Mouse (Mus musculus) lung, postnatal 4 days (tissue): Measurements from ENCODE around the gene Papln.

ENCODE experiments used
- DNase-seq, 2 experiments: peaks; one replicate each; pipeline ENCODE4 v3.0.0; 2021

Papln gene

DNA sequence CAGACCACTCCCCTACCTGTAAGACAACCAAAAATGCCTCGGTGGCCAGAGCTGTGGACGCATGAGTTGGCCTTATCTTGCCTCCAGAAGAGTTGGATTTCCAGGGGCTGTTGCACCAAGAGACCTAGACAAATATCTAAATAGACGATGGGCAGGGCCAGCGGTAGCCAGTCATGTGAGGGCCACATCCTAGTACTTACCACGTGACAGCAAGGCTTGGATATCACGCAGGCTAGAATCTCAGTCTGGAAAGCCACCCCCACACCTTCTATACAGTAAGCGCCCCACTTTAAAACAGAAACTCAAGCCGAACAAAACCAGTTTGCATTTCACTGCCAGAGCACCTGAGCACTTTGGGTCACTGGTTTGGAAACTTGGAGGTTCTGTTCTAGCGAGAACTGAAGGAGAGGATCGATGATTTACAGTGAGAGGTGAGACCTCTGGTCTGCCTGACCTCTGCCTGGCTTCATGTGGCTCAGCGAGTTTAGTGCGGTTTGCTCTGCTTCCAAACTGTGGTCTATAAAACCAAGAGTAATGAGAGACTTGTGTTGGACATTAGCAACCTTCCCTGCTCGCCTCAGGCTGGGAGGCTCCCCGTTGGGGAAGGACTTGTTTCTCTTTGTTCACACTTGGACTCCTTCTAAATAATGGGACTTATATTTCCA is 4.9 kb downstream of the Papln start:
- DNase-seq: no peak

DNA sequence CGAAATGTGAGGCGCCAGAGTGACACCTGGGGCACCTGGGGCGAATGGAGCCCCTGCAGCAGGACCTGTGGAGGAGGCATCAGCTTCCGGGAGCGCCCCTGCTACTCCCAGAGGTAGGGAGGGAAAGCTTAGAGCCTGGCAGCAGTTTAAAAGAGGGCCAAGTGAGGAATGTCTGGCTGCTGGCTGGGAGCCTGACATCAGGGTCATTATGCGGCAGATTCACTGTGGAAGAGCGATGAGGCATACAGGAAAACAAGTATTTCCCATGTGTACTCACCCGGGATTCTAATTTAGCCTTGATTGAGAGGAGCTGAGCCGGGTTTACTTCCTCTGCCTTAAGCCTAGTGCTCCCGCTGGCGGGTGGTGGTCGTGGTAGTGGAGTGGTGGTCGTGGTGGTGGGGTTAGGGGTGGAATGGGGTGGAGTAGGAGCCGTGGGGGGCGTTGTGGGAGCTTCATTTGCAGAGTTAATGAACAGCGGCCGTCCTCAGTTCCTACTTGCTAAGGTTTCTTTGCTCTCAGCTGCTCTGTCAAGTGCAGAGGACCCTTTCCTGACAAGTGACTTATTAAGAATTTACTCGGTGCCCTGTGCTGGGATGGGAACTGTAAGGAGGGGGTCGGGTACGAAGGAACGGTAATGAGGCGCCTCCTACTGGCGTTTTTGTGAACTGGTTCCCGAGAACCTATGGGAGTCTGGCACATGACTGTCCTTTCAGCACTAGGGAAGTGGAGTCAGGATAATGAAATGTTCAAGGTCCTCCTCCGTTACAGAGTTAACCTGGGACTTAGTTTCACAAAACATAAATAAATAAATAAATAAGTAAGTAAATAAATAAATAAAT is 7.2 kb downstream of the Papln start:
- peak; percentile 50 to 79 for DNase-seq

DNA sequence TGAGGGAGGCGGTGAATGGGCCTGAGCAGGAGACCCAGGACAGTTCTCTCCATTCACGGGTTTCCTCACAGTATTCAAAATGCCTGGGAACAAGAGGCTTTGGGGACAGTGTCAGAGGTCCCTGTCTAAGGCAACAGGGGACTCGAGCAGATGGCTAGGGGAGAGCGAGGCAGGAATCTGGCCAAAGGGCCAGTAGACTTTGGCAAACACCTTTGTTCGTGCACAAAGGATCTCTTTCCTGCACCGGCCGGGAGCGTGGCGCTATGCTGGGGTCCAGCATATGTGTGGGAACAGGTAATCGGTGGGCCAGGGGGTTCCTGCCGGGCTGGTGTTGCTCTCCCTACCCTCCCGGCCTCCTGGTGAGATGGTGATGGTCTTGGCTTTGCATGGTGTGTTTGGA is 12.2 kb downstream of the Papln start:
- DNase-seq: no peak

DNA sequence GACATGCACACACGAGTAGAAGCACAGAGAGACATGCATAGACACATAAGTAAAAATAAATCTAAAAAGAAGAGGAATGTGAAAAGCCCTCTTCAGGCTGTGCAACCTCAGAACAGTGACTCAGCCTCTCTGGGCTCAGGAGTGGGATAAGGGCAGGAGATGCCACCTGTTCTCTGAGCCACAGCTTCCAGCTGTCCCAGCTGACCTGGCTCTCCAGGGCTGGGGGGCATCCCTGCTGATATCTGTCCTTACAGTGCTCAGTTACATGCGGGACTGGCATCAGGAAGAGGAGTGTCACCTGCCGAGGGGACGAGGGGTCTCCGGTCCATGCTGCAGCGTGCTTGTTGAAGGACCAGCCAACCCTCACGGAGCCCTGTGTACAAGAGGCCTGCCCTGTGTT is 13.3 kb downstream of the Papln start:
- DNase-seq: no peak

DNA sequence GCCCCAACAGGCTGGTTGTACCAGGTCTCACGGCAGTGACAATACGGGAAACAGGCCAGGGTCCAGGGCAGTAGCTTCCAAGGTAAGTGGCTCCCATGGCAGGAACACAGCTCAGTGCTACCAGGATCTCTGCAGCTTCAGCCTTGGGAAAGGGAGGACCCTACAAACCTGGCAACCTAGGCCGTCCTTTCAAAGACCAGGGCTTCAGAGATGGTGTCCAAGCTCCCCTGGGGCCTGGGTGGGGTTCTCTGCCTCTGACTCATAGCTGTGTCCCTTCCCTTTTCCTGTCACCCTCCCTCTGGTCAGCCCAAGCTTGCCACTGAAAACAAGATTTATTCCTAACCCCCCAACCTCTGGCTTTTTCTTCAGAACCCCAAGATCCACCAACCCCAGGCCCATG is 16.7 kb downstream of the Papln start:
- no peak for DNase-seq

DNA sequence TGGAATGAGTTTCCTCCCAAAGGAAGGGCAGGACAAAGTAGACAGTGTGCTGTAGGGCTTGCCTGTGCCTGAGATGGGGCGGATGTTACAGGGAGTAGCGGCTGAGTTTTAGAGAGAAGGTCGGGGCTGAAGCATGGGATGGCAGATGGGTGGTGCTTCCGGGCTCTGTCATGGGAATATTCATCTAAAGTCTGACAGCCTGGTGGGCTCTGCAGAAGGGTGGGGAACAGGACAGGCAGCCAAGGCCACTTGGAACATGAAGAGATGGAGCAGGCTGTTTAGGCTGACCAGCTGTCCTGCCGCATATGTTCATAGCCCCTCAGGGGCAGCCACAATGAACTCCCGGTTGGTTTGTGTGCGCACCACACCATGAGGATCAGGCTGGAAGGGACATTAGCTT is 17.8 kb downstream of the Papln start:
- no peak for DNase-seq

DNA sequence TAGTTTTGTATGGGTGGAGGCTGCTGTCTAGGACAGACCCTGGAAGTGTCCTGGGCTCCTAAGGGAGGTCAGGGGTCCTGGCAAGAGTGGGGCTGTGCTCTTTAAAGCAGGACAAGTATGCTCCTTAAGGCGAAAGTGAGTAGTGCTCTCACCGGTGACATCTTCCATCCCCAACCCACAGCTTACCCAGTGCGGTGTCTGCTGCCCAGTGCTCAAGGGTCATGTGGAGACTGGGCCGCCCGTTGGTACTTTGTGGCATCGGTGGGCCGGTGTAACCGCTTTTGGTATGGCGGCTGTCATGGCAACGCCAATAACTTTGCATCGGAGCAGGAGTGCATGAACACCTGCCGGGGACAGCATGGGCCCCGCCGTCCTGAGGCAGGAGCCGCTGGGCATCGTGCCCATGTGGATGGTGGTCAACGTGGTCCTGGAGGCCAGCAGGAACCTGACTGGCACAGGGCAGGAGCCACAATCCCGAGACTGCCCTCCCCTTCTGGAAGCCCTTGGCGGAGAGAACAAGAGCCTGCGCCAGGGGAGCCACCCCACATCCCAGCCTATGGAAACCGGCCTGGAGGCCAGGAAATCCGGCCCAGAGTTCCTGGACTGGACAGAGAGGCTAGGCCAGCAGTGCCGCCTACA is 18.3 kb downstream of the Papln start:
- DNase-seq: no peak

DNA sequence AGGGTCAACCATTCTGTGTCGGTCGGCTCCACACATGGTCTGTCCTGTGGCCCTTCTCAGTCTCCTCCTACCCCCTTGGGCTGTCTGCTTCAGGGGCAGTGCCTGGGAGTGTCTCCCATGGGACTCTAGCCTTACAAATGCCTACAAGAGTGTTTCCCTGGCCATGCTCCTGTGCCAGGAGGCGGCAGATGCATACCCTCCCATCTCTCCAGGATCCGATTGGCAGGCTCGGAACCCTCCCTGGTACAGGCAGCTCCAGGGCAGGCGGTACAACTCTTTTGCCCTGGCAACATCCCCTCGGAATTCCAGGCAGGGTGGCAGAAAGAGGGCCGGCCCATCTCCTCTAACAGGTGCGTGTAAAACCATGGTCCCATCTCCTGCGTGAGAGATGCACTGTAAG is 19.2 kb downstream of the Papln start:
- no peak for DNase-seq

DNA sequence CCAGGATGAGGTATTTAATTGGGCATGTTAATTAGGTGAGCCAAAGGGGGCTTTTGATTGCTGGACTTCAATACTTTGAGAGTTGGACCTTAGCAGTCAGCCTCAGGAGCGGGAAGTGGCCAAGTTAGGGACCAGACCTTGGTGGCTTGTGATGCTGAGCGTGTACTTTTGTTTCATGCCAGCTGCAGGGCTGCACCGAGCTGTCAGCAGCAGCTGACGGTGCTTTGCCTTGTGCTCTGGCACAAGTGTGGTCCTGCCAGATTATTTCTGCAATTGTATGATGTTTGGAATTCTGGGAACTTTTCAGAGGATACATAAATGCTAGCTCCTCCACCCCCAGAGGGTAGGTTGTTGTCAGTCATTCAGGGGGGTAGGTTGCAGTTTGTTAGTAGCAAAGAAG is 21.9 kb downstream of the Papln start:
- DNase-seq: no peak

DNA sequence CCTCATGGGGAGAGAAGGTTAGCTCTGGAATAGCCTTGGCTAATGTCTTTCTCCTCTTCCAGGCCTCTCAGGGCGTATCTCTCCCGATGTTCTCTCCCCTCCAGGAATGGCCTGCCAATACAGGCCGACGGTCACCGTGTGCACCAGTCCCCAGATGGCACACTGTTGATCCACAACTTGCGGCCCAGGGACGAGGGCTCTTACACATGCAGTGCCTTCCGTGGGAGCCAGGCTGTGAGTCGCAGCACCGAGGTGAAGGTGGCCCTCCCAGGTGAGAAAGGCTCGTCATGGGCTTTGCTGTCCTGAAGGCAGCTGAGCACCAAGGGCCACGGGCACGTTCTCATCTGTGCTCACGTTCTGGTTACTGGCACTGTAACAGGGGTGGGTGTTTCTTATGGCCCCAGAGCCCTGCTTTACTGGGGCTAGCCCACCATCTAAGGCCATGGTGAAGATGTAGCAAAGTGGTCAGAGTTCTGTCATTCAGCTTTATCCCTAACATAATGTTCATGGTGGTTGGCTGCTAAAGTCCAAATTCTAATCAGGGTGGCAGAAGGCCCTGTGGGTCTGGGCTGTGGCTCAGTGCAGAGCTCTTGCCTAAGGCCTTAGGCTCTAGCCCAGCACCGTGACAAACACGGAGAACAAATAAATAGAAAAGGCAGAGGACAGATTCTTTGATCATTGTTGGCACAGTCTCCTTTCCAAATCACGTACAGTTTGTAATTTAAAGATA is 25.8 kb downstream of the Papln start:
- DNase-seq: no peak

DNA sequence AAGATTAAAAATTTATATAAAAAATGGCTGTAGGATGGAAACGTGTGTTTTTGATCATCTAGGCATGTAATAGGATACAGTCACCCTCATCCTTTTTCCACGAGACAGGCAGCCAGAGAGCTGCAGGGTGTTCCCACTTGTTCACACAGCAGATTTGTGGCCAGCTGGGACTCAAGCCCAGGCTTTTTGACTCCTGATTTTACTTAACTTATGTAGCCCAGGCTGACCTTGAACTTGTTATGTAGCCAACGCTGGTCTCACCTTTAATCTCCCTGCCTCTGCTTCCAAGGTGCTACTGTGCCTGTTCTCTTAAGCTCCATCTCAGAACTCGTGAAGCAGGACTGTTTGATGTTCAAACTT is 26.3 kb downstream of the Papln start:
- no peak for DNase-seq

DNA sequence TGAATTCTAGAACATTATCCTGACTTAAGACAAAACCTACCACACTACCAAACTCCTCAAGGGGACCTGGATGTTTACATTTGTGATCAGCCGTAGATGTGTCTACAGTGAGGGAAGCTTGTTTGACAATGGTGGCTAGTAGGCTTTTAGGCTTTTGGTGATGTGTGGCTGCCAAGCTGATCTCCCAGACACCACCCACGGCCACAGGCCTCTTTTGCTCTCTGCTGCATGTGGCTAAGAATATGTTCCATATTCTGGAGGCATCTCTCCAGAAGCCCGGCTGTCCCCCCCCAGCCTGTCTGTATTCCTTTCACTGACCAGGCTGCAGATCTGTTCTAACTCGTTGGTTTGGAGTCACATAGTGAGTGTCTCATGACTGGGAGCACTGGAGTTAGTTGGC is 27.3 kb downstream of the Papln start:
- DNase-seq: peak in 1 of 2 experiments; percentile 2

DNA sequence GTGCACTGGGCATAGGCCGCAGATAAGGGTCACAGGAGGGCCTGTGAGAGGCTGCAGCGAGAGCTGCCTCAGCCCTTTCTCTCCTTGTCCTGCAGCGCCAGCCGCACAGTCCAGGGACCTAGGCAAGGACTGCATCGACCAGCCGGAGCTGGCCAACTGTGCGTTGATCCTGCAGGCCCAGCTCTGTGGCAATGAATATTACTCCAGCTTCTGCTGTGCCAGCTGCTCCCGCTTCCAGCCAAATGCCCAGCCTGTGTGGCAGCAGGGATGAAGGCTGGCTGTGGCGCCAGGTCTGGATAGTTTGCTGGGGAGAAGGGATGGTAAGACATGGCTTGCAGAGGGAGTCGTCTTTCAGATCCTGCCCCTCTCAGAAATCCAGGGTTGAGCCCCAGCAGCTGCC is 28.3 kb downstream of the Papln start:
- DNase-seq: peak in 1 of 2 experiments; percentile 2

DNA sequence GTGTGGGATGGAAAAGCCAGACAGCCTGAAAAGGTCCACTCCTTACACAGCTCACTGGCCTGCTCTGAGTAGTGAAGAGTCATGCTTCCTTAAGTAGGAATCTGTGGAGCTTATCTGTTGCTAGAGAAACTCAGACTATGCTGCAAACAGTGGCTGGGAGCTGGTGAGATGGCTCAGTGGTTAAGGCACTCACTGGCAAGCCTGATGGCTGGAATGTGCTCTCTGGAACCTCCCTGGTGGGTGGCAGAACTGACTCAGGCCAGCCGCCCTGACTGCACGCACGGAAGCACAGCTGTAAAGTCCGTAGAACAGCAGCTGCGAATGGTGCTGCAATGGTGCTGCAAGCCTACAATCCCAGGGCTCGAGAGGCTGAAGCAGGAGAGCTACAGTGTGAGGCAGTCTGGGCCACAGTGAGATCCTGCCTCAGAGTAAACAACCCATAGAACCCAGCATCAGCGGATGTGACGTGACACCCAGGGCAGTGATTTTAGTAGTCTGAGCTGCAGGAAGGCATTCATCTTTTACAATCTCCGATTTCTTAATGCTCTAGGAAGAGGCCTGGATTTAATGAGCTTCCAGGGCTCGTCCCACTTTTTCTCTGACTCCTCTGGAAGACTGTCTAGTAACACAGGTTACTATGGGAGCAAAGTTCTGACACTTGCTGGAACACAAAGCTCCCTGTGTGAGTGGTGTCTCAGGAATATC is 29.4 kb downstream of the Papln start:
- DNase-seq: no peak

DNA sequence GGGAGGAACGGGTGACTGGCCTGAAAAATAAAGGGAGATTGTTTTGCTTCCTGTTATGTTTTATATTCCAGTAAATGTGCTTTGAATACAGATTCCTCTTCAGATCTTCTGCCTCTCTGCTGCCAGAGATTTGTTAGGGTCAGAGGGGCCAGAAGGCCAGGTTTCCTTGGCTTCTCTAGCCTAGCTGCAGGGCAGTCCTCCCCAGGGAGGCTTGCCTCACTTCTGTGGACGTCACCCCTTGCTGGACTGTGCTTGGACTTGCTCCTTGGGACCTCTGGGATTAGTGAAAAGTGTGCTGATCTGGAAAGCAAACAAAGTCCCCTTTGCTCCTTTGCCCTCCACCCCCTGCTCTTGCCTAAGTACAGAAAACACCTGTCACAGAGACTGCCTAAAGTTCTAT is 31.6 kb downstream of the Papln start:
- DNase-seq: no peak

DNA sequence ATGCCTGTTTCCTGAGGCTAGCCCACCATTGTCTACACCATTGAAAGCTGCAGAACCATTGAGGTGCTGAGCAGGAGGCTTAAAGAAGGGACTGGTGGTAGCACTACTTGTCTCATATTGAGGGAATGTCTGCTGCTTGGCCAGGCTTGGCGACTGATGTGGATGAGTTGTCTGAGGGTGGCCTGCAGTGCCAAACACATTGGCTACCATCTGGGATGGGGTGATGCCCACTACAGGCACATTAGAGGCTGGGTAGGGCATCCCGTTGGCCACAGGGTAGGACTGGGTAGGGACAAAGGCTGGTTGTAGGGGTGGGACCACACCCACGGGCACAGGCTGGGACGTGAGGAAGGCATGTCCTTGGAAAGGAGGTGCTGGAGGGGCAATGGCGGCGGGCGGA is 32.2 kb downstream of the Papln start:
- DNase-seq: no peak

DNA sequence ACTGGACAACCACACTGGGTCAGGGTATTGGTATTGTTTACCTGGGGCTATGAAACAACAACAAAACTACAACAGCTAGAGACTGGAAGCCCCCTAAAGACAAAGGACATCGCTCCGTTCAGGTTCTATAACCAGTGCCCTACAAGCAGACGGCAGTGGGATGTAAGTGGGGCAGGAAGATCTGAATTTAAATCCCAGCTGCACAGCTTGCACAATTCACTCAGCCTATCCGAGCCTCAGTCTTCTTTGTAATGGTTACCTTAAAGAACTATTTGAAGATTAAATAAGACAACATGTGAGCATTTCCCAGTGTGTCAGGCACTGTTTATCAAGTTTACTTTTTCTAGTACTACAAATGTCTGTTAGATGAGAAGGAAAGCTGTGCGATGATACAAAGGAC is 34.9 kb downstream of the Papln start:
- DNase-seq: no peak

DNA sequence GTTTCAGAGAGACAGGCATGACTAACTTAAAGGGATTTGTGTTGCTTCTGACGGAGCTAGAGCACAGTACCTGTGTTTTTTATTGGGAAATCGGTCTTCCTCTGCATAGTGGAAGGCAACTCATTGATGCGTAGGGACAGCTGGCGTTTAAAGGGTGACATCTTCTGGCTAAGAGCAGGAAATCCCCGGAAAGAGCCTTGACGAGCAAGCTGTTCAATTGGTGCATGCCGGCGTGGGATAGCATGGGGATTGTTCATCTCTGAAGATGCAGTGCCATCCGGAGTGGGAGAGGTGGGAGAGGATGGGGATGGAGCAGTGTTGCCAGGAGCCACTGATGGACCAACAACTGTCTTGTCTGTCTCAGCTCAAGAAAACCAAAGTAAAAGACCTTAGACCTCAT is 37.5 kb downstream of the Papln start:
- no peak for DNase-seq

DNA sequence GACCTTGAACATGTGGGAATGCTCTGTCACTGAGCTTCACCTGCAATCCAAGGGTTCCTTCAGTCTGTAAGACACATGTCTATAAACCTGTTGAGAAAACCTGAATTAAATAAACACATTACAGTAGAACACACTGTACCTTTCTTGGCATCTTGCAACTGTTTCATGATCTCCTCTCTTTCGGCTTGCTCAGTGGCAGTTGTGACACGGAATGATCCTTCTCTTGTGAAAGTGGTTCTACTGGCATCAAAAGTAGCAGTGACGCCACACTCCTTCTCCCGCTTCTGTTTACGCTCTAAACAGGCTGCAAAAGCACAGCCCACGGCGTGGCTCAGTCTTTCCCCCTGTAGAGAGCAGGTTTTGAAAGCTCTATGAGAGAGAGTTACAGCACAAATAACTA is 40.2 kb downstream of the Papln start:
- DNase-seq: no peak

DNA sequence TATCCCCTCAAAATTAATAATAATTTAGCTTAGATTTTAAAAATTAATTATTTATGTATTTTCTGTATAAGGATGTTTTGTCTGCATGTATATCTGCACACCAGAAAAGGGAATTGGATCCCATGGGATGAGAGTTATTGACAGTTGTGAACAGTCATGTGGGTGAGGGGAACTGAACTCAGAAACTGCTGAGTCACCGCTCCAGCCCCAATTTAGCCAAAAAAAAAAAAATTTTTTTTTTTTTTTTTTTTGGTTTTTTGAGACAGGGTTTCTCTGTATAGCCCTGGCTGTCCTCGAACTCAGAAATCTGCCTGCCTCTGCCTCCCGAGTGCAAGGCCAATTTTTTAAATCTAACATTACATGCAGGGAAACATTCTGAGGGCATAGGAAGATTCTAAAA is 48.5 kb downstream of the Papln start:
- DNase-seq: no peak

DNA sequence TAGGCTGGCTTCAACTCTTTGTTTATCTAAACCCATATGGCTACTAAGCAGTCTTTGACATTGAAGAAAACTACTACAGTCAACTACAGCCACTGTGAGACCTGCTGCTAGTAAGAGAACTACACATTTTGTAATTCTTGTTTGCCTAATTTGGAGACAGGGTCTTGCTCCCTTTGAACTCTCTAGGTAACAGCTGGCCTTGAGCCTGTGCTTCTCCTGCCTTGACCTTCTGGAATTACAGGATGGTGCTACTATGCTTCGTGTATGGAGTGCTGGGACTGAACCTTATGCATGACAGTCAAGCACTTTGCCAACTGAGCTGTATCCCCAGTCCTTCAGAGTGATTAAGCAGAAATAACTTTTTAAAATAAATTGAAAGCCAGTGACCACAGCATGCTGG is 53.2 kb downstream of the Papln start:
- DNase-seq: no peak

DNA sequence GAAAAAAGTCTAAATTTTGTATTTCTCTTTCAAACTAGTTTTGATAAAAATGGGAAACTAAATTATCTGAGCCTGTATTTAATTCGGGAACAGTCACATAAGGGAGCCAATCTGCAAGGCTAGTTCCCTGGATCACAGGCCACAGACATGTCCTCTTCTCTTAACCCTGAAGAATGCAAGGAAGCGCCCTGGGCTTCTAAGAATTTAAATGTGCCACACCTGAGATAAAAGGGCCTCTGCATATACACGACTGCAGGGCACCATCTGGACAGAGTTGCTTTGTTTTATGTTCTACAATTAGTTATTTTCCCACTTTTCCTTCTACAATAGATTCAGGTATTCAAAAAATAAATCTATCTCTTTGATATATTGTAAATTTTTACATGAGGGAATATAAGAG is 67.0 kb downstream of the Papln start:
- no peak for DNase-seq

DNA sequence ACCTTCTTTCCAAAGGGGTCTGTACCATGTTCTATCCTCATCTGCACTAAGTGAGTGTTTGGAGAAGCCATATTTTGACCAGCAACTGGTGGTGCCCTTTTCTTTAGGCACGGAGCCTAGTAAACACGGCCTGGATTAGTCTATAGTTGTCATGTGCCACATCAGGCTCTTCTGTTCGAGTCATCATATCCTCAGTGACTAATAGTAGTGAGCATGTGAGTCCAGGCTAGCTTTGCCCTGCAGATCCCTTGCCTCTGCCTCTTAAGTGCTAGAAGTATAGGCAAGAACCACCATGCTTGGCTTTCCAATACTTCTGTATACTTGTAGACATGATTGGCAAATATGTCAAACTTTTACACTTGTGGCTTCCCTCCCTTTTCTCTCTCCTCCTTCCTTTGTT is 70.5 kb downstream of the Papln start:
- no peak for DNase-seq
